Mouse (Mus musculus) frontal cortex, adult (tissue): ENCODE data around the gene Tnfrsf1b.

Experiments
- ATAC-seq: cut with Nextera tagmentation; 2 replicates; pipeline ENCODE4 v1.9.2; 2017; ENCODE audit warnings: mild to moderate bottlenecking, moderate library complexity, mixed read lengths; ENCODE audit not compliant: low TSS enrichment

Tnfrsf1b gene

GRCm38 (mm10) chr4:145219240-145219985, 27.3 kb downstream of the Tnfrsf1b start:
- ATAC-seq = no peak

- no peak for ATAC-seq
These were observed 28.8 kb downstream of the Tnfrsf1b start for GRCm38 (mm10) chr4:145217837-145218236.

DNA sequence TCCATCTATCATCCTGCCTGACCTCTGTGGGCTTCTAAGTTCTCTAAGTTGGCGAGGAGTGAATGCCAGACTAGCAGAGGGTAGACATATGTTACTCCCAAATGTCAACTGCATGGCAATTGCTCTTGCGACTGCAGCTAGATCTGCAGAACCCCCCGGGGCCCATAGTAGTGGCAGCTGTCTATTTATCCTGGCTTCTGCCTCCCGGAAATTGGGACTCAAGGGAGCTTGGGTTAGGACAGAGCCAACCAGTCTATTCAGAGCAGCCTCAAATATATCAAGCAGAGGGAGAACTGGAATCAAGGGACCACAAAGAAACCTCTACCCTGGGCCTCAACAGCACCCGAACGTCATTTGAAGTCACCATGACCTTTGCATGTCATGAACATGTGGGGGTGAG, 29.6 kb downstream of the Tnfrsf1b start:
- no peak for ATAC-seq

GRCm38 (mm10) chr4:145215396-145215795, 31.3 kb downstream of the Tnfrsf1b start:
- no peak for ATAC-seq

GRCm38 (mm10) chr4:145214786-145215174, 31.9 kb downstream of the Tnfrsf1b start:
- ATAC-seq = no peak

DNA sequence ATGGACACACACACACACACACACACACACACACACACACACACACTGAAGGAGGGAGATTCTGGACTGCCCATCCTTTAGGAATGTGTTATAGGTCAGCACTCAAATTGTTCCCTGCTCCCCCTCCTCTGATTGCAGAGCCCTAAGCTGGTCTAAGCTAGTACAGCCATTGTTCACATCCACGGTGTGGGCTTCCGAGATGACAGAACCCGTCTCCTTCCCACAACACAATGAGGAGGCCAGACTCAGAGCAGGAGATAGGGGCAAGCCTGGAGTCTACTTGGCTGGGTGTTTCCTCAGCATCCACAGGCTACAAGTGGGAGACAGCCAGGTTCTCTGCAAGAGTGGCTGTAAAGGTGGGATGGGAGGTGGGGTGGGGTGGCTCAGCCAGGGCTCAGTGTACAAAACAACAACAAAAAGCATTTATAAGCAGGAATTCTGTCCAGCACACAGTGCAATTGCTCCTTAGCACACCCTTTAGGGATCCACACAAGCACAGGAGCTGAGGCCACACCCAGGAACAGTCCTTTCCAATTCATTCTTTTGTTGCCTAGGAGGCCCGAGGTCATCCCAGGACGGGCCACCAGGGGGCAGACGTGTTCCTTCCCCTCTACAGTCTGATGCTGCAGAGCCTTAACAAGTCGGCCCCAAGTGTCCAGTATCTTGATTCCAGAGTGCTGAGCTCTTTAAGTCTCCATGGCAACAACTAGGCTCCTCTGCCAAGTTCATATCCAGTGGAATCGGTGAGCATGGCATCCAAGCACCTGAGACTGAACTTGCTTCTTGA, 32.5 kb downstream of the Tnfrsf1b start:
- ATAC-seq = peak; percentile 95

DNA sequence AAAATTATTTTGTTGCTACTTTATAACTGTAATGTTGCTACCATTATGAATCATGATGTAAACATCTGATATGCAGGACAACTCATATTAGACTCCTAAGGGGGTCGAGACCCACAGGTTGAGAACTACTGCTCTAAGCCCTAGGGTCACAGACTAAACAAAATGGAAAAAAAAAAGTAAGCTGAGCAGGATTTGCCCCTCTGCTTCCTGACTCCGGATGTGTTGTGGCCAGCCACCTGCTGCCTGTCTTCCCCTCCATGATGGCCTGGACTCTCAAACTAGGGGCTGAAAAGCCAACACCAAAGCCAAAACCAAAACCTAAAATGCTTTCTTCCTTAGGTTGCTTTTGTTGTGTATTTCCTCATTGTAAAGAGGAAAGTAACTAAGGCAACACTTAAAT, 35.6 kb downstream of the Tnfrsf1b start:
- ATAC-seq = no peak

DNA sequence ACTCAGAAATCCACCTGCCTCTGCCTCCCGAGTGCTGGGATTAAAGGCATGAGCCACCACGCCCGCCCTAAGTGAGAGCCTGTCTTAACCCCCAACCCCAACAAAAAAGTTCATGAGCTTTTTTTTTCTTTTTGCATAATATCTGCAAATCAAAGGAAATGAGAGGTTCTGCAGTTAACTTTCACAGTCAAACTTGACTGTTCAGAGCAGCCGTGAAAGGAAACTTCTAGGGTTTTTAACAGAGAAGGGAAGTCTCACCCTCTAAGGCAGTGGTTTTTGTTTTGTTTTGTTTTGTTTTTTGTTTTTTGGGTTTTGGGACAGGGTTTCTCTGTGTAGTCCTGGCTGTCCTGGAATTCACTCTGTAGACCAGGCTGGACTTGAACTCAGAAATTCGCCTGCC, 36.1 kb downstream of the Tnfrsf1b start:
- ATAC-seq = no peak

DNA sequence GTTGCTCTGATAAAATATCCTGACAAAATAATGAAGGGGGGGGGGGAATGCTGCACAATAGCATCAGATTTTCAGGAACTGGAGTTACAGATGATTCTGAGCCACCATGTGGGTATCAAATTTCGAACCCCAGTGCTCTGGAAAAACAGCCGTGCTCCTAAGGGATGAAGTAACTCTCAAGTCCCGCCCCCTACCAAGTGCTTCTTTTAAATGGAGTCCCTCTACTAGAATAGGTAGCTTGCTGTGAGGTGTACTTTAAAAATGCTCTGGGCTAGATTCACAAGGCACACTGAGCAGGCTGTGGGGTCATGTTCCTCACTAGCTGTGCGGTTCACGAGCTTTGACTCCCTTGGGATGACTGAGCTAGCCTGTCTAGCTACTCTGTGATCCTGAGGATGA, 37.0 kb downstream of the Tnfrsf1b start:
- no peak for ATAC-seq

- ATAC-seq = no peak
These were observed 37.5 kb downstream of the Tnfrsf1b start for GRCm38 (mm10) chr4:145209076-145209689.

DNA sequence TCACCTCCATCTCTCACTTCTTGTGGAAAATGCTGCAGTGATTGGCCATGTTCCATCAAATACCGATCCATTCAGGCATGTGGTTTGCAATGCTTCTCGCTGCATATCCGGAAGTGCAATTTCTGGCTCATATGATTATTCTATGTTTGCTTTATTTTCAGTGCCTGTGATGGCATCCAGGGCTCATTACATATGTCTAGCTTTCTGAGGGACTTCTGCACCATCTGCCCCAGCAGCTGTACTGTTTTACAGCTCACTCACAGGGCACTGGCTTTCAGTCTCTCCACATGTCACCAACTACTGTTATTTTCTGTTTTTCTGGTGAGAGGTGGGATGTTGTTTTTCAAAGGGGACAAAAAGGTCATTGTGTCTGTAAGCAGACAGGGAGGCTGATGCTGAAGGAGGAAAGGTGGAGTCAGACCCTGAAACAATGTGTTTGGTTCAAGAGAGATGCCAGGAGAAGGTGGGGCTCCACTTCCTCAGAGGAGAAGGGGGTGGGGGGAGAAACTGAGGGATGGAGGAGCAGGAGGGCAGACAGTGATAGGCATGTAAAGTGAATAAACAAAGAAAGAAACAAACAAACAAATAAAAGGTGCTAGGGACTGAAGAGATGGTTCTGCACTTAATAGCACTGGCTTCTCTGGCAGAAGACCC, 38.8 kb downstream of the Tnfrsf1b start:
- peak; percentile 55 for ATAC-seq

GRCm38 (mm10) chr4:145204779-145205178, 41.9 kb downstream of the Tnfrsf1b start:
- no peak for ATAC-seq

GRCm38 (mm10) chr4:145203305-145203704, 43.4 kb downstream of the Tnfrsf1b start:
- ATAC-seq = no peak

DNA sequence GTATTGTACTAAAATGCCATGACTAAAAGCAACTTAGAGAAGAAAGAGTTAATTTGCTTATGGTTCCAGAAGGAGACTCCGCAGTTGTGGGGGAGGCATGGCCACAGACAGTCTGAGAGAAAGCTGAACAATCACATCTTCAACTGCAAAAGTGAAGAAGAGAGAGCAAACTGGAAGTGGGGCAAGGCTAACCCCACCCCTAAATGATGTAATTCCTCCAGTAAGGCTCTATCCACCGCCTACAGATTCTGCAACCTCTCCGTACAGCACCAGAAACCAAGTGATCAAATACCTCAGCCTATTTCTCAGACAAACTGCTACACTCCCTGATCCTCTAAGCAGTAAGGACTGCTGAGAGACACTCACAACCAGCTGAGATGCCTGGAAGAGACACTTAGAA, 45.2 kb downstream of the Tnfrsf1b start:
- ATAC-seq = peak; percentile 77

GRCm38 (mm10) chr4:145199982-145200699, 46.5 kb downstream of the Tnfrsf1b start:
- peak; percentile 94 for ATAC-seq

DNA sequence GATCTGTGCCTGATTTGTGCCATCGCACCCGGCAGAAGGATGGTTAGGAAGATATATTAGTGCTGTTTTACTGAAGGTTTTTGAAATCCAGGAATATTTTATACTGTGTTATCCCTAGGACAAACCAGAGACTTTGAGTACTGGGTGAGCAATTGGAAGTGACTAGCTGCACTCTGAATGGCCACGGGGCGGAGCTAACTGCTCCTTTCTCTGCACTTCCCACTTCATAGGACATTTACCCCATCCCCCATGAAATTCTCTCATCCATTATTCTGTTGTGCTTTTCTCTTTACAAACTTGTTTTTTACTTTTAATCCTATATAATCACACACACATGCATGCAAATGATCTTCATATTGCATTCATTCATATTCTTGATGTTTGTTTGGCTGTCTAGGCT, 50.1 kb downstream of the Tnfrsf1b start:
- ATAC-seq = no peak

DNA sequence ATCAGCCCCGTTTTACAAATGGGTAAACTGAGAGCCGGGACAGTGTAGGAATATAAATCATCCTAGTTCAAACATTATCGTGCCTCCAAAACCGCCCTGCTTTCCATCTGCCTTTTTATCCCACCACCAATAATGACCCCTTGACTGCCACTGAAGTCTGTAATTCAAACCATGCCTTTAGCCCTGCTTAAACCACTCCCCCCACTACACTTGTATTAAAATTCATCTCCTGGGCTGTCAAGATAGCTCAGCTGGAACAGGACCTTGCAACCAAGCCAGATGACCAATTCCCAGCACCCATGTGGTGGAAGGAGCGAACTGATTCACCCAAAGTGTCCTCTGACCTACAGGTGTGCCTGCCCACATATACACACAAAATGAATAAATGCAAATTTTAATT, 51.5 kb downstream of the Tnfrsf1b start:
- no peak for ATAC-seq

GRCm38 (mm10) chr4:145194559-145195162, 52.0 kb downstream of the Tnfrsf1b start, which contains the start of gene Vps13d:
Vps13d (minus strand) TSS chr4:145195005.
- ATAC-seq = peak; percentile 97

GRCm38 (mm10) chr4:145193991-145194511, 52.6 kb downstream of the Tnfrsf1b start:
- ATAC-seq = peak; percentile 21

- no peak for ATAC-seq
These were observed 53.3 kb downstream of the Tnfrsf1b start for GRCm38 (mm10) chr4:145193406-145193805.

DNA sequence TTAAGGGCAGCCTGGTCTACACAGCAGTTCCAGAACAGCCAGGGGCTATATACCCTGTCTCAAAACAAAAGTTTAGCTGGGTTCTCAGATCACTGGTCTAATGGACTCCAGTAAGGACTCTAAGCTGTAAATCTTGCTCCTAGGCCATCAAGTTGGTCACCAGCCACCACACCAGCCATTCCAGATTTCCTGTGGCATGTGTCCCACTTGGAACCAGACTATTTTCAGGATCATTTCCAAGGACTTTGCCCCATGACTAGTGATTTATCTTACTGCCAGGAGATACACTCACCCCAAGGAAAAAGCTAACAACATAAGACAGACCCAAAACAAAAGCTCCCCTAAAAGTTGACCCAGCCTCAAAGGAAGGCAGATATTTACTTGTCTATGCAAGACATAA, 54.0 kb downstream of the Tnfrsf1b start:
- ATAC-seq = no peak
